Mouse (Mus musculus) kidney, postnatal 0 days (tissue): Measurements from ENCODE around the gene Gm5426. TPM values are rescaled to one million over a fixed set of nuclear protein-coding genes. Genes with fewer than 3 reads are reported as not detected.

Experiments used
- ATAC-seq: fragments of 200-750 bp; cut with Nextera tagmentation; replicated peaks from 2 replicates; pipeline ENCODE4 v1.8.0; 2017; ENCODE audit warnings: low read depth, moderate number of reproducible peaks, moderate TSS enrichment, moderate library complexity; ENCODE audit not compliant: low FRiP score
- DNase-seq: peaks from one replicate; pipeline ENCODE4 v3.0.0-alpha.2; 2016; ENCODE audit warnings: low spot score
- H3K27ac ChIP-seq: fragments of 300-500 bp; sonication (generic); 2 replicates; pipeline ENCODE4 v1.5.1; 2014; ENCODE audit warnings: mild to moderate bottlenecking
- H3K27me3 ChIP-seq: fragments of 300-500 bp; sonication (generic); 2 replicates; pipeline ENCODE4 v1.6.1; 2014; ENCODE audit warnings: low read length, mixed read lengths; ENCODE audit not compliant: insufficient read depth
- H3K36me3 ChIP-seq: fragments of 300-500 bp; sonication (generic); 2 replicates; pipeline ENCODE4 v1.6.1; 2014; ENCODE audit warnings: low read length, mixed read lengths; ENCODE audit not compliant: insufficient read depth
- H3K4me1 ChIP-seq: fragments of 300-500 bp; sonication (generic); replicated peaks from 2 replicates; pipeline ENCODE4 v1.6.1; 2014; ENCODE audit warnings: antibody characterized with exemption, low read length, mixed read lengths; ENCODE audit not compliant: insufficient read depth
- H3K4me2 ChIP-seq: fragments of 300-500 bp; sonication (generic); 2 replicates; pipeline ENCODE4 v1.6.1; 2014; ENCODE audit warnings: mild to moderate bottlenecking, low read length, moderate library complexity, mixed read lengths
- H3K4me3 ChIP-seq: fragments of 300-500 bp; sonication (generic); replicated peaks from 2 replicates; pipeline ENCODE4 v1.5.1; 2014; ENCODE audit warnings: low read depth, low read length
- H3K9ac ChIP-seq: fragments of 300-500 bp; sonication (generic); 2 replicates; pipeline ENCODE4 v1.6.1; 2014; ENCODE audit warnings: low read depth, low read length
- H3K9me3 ChIP-seq: fragments of 300-500 bp; sonication (generic); replicated peaks from 2 replicates; pipeline ENCODE4 v1.6.1; 2016; ENCODE audit warnings: low read length, inconsistent platforms, mixed read lengths
- CTCF ChIP-seq: IDR thresholded peaks from 2 replicates; pipeline ENCODE4 v1.5.1; 2016; ENCODE audit warnings: antibody characterized with exemption, low read depth, mild to moderate bottlenecking, moderate library complexity
- WGBS: fragments of 180-500 bp; shearing (Covaris S2); extraction: QIAGEN DNeasy Blood & Tissue Kit; methylation state at CpG from one replicate; pipeline ENCODE4 v1.1.7; 2014; 5-methylcytosine and 5-hydroxymethylcytosine counted together
- polyA plus RNA-seq: library from polyadenylated mRNA; unstranded; fragments of >200 nt; fragmentation: Nextera tagmentation; extraction: Ambion mirVana; gene quantifications from 2 replicates; pipeline ENCODE4 v1.2.1, GENCODE M21; 2015

Gm5426 gene
- polyA plus RNA-seq, 1 experiment from 2014 or later = not detected

DNA sequence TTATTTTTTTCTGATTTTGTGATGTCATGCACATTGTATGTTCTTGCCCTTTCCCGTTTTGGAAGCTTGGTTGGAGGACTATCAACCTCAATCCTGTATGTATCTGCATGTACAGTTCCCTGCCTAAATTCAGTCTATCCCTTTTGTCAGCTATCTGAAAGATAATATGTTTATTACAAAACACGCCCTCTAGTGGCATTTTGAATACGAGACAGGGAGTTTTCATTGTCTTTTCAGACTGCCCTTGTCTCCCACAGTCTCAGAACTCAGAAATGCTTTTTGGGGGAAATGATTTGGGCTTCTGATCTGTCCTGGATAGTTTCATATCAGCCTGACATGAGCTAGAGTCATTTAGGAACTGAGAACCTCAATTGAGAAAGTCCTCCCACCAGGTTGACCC, 32.2 kb upstream of the Gm5426 start:
- WGBS = 47% methylated on average over 3 of the region's 3 CpGs
- H3K4me3 ChIP-seq = no peak overlapping the region
- H3K4me1 ChIP-seq = no peaks in the 10 kb centered on the region
- H3K9me3 ChIP-seq = no peaks in the 10 kb centered on the region
- ATAC-seq (no peak), DNase-seq (peak; percentile 11)
- no peak overlapping the region for H3K4me2 ChIP-seq
- H3K9ac ChIP-seq = no peak overlapping the region
- no peak overlapping the region for H3K27ac ChIP-seq
- no peaks in the 10 kb centered on the region for H3K27me3 ChIP-seq
- no peaks in the 10 kb centered on the region for H3K36me3 ChIP-seq
- TF ChIP-seq CTCF = peak; percentile 46

DNA sequence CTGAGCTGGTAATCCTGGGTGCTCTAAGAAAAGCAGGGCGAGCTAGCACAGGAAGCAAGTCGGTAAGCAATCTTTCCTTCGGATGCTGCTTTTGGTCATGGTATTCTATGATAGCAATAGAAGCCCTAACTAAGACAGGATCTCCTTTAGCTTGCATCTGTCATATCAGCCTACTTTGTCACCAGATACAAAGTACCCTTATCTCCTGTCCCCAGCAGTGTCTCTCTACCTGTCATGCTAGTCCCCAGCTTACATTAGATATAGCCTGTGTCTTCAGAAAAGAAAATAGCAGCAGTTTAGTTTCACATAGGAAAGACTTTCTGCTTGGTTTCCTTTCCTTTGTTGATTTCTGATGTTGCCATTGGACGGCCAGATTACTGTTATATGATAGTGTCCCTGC, 31.8 kb upstream of the Gm5426 start:
- no peak overlapping the region for H3K27ac ChIP-seq
- no peaks in the 10 kb centered on the region for H3K4me1 ChIP-seq
- TF ChIP-seq CTCF = no peak
- H3K36me3 ChIP-seq = no peaks in the 10 kb centered on the region
- ATAC-seq (no peak), DNase-seq (no peak)
- no peak overlapping the region for H3K4me3 ChIP-seq
- H3K4me2 ChIP-seq = no peak overlapping the region
- 84% methylated on average over 4 of the region's 4 CpGs for WGBS
- H3K27me3 ChIP-seq = no peaks in the 10 kb centered on the region
- H3K9me3 ChIP-seq = no peaks in the 10 kb centered on the region
- H3K9ac ChIP-seq = no peak overlapping the region

GRCm38 (mm10) chr10:96105124-96105523, 31.3 kb upstream of the Gm5426 start:
- no peaks in the 10 kb centered on the region for H3K9me3 ChIP-seq
- H3K9ac ChIP-seq = no peak overlapping the region
- no peaks in the 10 kb centered on the region for H3K4me1 ChIP-seq
- H3K27ac ChIP-seq = no peak overlapping the region
- H3K27me3 ChIP-seq = no peaks in the 10 kb centered on the region
- 90% methylated on average over 2 of the region's 2 CpGs for WGBS
- H3K4me2 ChIP-seq = no peak overlapping the region
- H3K36me3 ChIP-seq = no peaks in the 10 kb centered on the region
- peak; percentile 11 for DNase-seq
- H3K4me3 ChIP-seq = no peak overlapping the region
- ATAC-seq = no peak
- peak; percentile 54 for TF ChIP-seq CTCF

GRCm38 (mm10) chr10:96106972-96107720, 29.3 kb upstream of the Gm5426 start:
- H3K4me3 ChIP-seq = no peak overlapping the region
- H3K36me3 ChIP-seq = no peaks in the 10 kb centered on the region
- no peak overlapping the region for H3K27ac ChIP-seq
- ATAC-seq (no peak), DNase-seq (no peak)
- no peak overlapping the region for H3K4me2 ChIP-seq
- no peak for TF ChIP-seq CTCF
- H3K9ac ChIP-seq = no peak overlapping the region
- 69% methylated on average over 4 of the region's 4 CpGs for WGBS
- H3K9me3 ChIP-seq = no peaks in the 10 kb centered on the region
- no peaks in the 10 kb centered on the region for H3K27me3 ChIP-seq
- H3K4me1 ChIP-seq = no peaks in the 10 kb centered on the region

DNA sequence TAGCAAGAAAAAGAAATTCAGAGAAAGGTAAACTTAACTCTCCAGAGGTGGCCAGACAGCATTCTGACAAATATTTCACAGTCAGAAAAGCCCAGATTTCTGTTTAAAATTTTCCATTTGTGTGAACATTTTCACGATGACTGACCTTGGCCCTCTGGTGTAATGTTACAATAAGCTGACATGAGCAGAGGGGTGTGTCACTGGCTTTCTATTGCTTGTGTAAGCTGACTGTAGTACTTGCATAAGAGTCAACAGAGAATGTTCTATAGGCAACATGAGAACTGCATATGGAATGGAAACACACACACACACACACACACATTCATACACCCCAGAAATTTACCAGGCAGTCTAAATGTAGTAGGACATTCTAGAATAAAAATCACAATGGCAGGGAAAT, 28.6 kb upstream of the Gm5426 start:
- H3K4me3 ChIP-seq = no peak overlapping the region
- DNase-seq (no peak), ATAC-seq (no peak)
- H3K27ac ChIP-seq = no peak overlapping the region
- no peaks in the 10 kb centered on the region for H3K36me3 ChIP-seq
- TF ChIP-seq CTCF = no peak
- H3K27me3 ChIP-seq = no peaks in the 10 kb centered on the region
- no peak overlapping the region for H3K9ac ChIP-seq
- no peaks in the 10 kb centered on the region for H3K9me3 ChIP-seq
- no peaks in the 10 kb centered on the region for H3K4me1 ChIP-seq
- H3K4me2 ChIP-seq = no peak overlapping the region
- WGBS = 30% methylated on average over 1 of the region's 1 CpGs

DNA sequence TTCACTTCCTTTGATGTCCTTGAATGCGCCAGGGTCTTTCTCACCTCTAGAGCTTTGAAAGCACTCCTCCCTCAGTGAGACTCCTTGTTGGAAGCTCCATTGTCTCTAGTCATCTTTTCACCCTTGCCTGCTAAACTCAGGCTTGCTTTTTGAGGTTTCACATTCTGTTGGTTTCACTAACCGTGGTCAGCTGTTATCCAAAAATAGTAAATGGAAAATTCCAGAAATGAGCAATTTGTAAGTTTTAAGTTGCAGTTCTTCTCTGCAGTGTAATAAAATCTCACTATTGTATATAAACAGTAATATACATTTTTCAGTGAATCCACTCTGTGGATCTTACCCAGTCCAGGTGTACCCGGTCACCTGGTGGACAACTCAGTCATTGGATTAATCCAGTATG, 21.1 kb upstream of the Gm5426 start:
- no peaks in the 10 kb centered on the region for H3K4me1 ChIP-seq
- ATAC-seq = no peak
- H3K9ac ChIP-seq = no peak overlapping the region
- TF ChIP-seq CTCF = no peak
- 73% methylated on average over 3 of the region's 3 CpGs for WGBS
- H3K27ac ChIP-seq = no peak overlapping the region
- H3K4me2 ChIP-seq = no peak overlapping the region
- no peaks in the 10 kb centered on the region for H3K36me3 ChIP-seq
- H3K27me3 ChIP-seq = no peaks in the 10 kb centered on the region
- H3K4me3 ChIP-seq = no peak overlapping the region
- H3K9me3 ChIP-seq = no peaks in the 10 kb centered on the region
- DNase-seq = no peak

DNA sequence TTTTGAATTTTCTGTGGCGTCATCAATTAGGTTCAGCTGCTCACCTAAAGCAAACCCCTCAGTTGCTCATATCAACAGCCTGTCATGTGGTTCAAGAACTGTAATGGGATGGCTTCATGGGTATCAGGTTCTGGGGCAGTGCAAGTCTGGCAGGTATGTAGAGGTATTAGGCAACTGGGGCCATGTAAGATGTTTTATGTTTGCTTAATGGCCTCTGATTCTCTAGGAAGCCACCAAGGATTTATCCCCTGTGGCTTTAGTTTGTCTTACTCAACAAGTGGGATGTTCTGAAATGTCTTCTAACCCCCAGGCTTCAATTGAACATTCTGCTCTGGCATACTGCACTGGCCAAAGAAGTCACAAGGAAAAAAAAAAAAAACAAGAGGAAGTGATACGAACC, 15.6 kb upstream of the Gm5426 start:
- Histone ChIP-seq H3K27ac (no peak overlapping the region), H3K9ac (no peak overlapping the region), H3K4me2 (no peak overlapping the region), H3K27me3 (no peaks in the 10 kb centered on the region), H3K9me3 (no peaks in the 10 kb centered on the region), H3K36me3 (no peaks in the 10 kb centered on the region), H3K4me1 (no peaks in the 10 kb centered on the region), H3K4me3 (no peak overlapping the region)
- no peak for ATAC-seq
- WGBS = 81% methylated on average over 2 of the region's 2 CpGs
- TF ChIP-seq CTCF = no peak
- no peak for DNase-seq
